Mouse (Mus musculus) forelimb bud, embryonic 11.5 days (tissue): ENCODE results near the gene Gmpr2.
A peak's percentile ranks its signal among the peaks of the same experiment; 100 is the strongest.

Experiments used
- DNase-seq: peaks from one replicate; pipeline ENCODE4 v3.0.0-alpha.2; 2012; ENCODE audit warnings: low read depth, low spot score

Gmpr2 gene

GRCm38 (mm10) chr14:55671833-55672740 lies at the start of gene Gmpr2, which contains the start of gene Nedd8:
Gmpr2 (plus strand) TSS chr14:55671941.
Nedd8 (minus strand) TSS chr14:55672124.
- peak; percentile 94 for DNase-seq

- DNase-seq: no peak
Observed at GRCm38 (mm10) chr14:55628077-55628827, 43.5 kb upstream of the Gmpr2 start.

GRCm38 (mm10) chr14:55629312-55629711 lies 42.4 kb upstream of the Gmpr2 start:
- no peak for DNase-seq

- no peak for DNase-seq
Observed at GRCm38 (mm10) chr14:55634874-55635522, 36.7 kb upstream of the Gmpr2 start.

GRCm38 (mm10) chr14:55635523-55636007 lies 36.2 kb upstream of the Gmpr2 start, which contains the start of gene Ipo4:
Ipo4 (minus strand) TSS chr14:55635957.
- peak; percentile 82 for DNase-seq

GRCm38 (mm10) chr14:55637795-55638194 lies 33.9 kb upstream of the Gmpr2 start, which contains the start of gene Gm49378:
Gm49378 (minus strand) TSS chr14:55637895.
- DNase-seq: no peak

- DNase-seq: no peak
Observed at GRCm38 (mm10) chr14:55640816-55641215, 30.9 kb upstream of the Gmpr2 start.

- DNase-seq: no peak
Observed at GRCm38 (mm10) chr14:55641291-55641690, 30.4 kb upstream of the Gmpr2 start.

GRCm38 (mm10) chr14:55642679-55643059 lies 29.1 kb upstream of the Gmpr2 start:
- DNase-seq: no peak

GRCm38 (mm10) chr14:55643060-55643907 lies 28.5 kb upstream of the Gmpr2 start, which contains the start of gene Tm9sf1:
Tm9sf1 (minus strand) TSS chr14:55643806.
- DNase-seq: peak; percentile 64

- DNase-seq: no peak
Observed at GRCm38 (mm10) chr14:55644261-55644888, 27.4 kb upstream of the Gmpr2 start.

GRCm38 (mm10) chr14:55649884-55650283 lies 21.9 kb upstream of the Gmpr2 start, which contains the start of gene Tssk4:
Tssk4 (plus strand) TSS chr14:55650184.
- no peak for DNase-seq

GRCm38 (mm10) chr14:55651528-55651927 lies 20.2 kb upstream of the Gmpr2 start:
- no peak for DNase-seq

GRCm38 (mm10) chr14:55656935-55657334 lies 14.8 kb upstream of the Gmpr2 start:
- no peak for DNase-seq

GRCm38 (mm10) chr14:55658011-55658410 lies 13.7 kb upstream of the Gmpr2 start:
- no peak for DNase-seq

- DNase-seq: peak; percentile 80
Observed at GRCm38 (mm10) chr14:55659960-55660573, 11.7 kb upstream of the Gmpr2 start, which contains the start of gene Mdp1. Mdp1 (minus strand) TSS chr14:55660508.

- no peak for DNase-seq
Observed at GRCm38 (mm10) chr14:55660636-55661035, 11.1 kb upstream of the Gmpr2 start.

GRCm38 (mm10) chr14:55671486-55671832 lies 282 bp upstream of the Gmpr2 start:
- DNase-seq: no peak

- no peak for DNase-seq
Observed at GRCm38 (mm10) chr14:55672741-55673060, 960 bp downstream of the Gmpr2 start.

GRCm38 (mm10) chr14:55677615-55678014 lies 5.9 kb downstream of the Gmpr2 start:
- no peak for DNase-seq
